Mouse (Mus musculus) bone marrow macrophage, adult 2 months (primary cell): ENCODE measurements at regions not wholly inside any gene's neighbourhood (a gene's known extent, or its start where the extent isn't known, plus 50 kb on each side); places are given as distances from the start of the nearest gene placed in this dataset.

Experiments used
- H3K27ac ChIP-seq: 2 replicates; pipeline ENCODE4 v1.5.1; 2012; ENCODE audit warnings: low read depth, low read length; ENCODE audit not compliant: insufficient read depth
- H3K4me1 ChIP-seq: 2 replicates; pipeline ENCODE4 v1.6.1; 2012; ENCODE audit warnings: low read length; ENCODE audit not compliant: control insufficient read depth, insufficient read depth
- H3K4me3 ChIP-seq: 2 replicates; pipeline ENCODE4 v1.5.1; 2012; ENCODE audit warnings: mild to moderate bottlenecking, low read length, moderate library complexity; ENCODE audit not compliant: insufficient read depth
- CTCF ChIP-seq: IDR thresholded peaks from 2 replicates; pipeline ENCODE4 v1.5.1; 2012; ENCODE audit warnings: low read depth, mild to moderate bottlenecking, low read length, moderate library complexity
- POLR2A ChIP-seq: IDR thresholded peaks from 2 replicates; pipeline ENCODE4 v1.6.1; 2012; ENCODE audit warnings: mild to moderate bottlenecking, low read depth, low read length, borderline replicate concordance

DNA sequence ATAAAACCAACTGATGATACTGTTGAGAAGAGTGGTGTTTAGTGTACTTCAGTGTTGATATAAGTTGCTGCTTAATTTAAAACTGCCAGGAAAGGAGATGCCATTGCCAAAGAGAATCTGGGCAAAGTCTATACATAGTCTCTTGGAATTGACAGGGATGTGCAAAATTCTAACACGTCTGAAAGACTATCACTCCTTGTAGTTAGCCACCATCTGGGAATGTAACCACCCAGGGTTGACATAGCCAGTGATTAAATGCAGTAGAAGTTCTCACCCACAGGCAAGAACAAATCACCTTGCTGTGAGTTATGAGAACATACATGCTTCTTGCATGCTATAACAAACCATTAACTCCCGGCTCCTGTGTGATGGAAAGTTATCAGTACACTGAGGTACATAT lies 180.2 kb upstream of the Sel1l start:
- no peaks in the 10 kb centered on the region for H3K4me1 ChIP-seq
- no peak for TF ChIP-seq CTCF
- TF ChIP-seq POLR2A = no peak

DNA sequence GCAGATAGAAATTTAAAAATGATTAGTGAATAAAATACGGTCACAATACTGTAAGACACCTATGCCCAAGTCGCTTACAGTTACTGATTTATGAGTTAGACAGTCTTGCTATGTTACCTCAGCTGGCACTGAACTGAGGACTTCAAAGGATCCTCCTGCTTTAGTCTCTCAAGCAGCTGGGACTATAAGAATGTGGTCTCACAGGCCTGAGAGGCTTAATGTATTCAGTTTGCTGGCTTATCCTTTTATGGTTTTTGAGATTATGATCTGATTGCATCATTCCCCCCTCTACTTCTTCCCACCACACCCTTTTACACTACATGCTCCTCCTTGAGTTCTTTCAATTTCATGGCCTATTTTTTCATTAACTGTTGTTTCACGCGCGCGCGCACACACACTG lies 179.4 kb upstream of the Sel1l start:
- Histone ChIP-seq H3K4me3 (no peak overlapping the region), H3K4me1 (no peaks in the 10 kb centered on the region), H3K27ac (no peak overlapping the region)
- TF ChIP-seq CTCF (no peak), POLR2A (no peak)

More for the DNA sequence above, 180.2 kb upstream of the Sel1l start:
- no peak overlapping the region for H3K27ac ChIP-seq
- no peak overlapping the region for H3K4me3 ChIP-seq

DNA sequence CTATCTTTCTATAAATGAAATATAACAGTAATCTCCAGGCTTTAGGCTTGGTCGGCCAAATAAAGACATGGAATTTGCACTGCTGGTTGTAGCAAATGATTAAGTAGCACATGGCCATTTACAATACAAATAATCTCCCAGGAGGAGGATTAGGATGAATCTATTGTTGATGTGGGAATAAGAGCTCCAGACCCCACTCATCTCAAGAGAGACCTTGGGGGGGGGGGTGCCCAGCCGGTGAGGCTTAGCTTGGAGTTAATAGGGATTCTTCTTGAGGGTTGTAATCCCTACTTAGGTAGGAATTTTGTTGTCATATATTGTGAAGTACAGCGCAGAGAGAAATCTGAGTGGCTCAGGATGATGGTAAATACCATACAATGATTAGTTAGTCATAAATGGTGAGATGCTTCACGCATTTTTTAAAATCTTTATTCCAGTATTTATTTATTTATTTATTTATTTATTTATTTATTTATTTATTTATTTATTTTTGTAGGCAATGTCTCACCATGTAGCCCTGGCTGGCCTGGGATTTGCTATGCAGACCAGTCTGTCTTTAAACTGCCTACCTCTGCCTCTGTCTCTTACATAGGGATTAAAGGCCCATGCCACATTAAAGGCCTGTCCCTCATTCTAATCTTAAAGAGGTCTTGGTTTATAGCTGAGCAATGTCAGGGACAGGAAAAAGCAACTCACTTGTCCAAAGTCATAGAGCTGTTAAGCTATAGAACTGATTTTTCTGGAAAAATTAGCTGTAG lies 175.7 kb upstream of the Sel1l start:
- Histone ChIP-seq H3K27ac (no peak overlapping the region), H3K4me1 (no peaks in the 10 kb centered on the region), H3K4me3 (no peak overlapping the region)
- TF ChIP-seq POLR2A (no peak), CTCF (no peak)

DNA sequence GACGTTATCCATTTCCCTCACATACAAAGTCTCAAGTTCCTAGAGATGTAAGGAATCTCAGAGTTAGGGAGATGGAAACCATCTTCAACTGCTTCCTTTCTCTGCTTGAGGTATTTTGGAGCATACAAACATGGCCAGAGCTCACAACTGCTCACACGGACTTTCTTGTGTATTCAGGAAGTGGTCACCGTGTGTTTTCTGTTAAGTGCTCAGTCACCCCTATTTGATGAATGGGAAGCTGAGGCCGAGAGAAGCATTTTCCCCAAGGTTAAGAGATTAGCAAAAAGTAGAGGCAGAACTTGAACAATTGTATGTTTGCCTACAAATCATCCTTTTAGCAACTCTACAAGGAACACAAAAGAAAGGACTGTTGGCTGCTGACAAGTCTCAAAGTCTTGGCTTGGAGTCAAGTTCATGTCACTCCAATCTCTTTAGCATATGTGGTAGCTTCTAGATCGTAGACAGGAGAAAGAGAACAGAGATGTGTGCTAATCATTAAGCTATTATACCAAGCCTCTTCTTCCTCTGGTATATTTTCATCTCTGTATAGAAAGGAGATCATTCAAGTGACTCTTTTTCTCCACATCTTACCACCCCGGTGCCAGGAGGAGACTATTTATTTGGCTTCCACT lies 170.8 kb upstream of the Sel1l start:
- no peak overlapping the region for H3K27ac ChIP-seq
- TF ChIP-seq POLR2A (no peak), CTCF (no peak)
- no peak overlapping the region for H3K4me3 ChIP-seq
- no peaks in the 10 kb centered on the region for H3K4me1 ChIP-seq

DNA sequence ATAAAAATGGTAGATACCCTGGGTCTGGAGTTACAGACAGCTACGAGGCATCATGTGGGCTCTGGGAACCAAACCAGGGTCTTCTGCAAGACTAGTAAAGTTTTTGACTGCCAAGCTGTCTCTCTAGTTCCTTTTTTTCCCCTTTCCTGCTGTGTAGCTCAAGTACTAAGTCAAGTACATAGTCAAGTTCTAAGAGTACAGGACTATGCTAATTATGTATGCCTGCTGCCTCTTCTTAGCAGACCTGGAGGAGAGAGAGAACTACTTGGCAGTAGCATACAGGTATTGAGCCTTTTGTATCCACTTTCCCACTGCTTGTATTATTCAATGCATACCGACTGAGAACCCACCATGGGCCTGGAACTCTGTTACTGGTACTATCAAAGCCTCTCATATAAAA lies 166.4 kb upstream of the Sel1l start:
- TF ChIP-seq POLR2A (no peak), CTCF (no peak)

DNA sequence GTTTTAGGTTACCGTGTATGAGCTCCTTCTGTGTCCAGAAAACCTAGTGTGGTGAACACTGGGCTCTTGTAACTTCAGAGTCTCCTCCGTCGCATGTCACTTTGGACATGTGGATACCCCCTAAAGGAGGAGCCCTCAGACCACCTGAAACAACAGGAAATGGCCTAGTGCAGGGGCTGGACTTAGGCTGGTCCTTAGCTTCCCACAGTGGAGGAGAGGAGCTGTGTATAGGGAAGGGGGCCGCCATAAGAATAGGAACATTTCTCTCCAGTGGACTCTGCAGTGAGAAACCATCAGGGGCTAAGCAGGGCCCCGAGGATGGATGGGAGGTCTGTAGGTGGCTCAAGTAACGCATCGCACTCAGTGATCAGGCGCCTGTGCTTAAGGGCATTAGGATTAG lies 165.0 kb upstream of the Sel1l start:
- TF ChIP-seq POLR2A (no peak), CTCF (no peak)

More for the DNA sequence above, 166.4 kb upstream of the Sel1l start:
- Histone ChIP-seq H3K27ac (no peak overlapping the region), H3K4me1 (no peaks in the 10 kb centered on the region), H3K4me3 (no peak overlapping the region)

DNA sequence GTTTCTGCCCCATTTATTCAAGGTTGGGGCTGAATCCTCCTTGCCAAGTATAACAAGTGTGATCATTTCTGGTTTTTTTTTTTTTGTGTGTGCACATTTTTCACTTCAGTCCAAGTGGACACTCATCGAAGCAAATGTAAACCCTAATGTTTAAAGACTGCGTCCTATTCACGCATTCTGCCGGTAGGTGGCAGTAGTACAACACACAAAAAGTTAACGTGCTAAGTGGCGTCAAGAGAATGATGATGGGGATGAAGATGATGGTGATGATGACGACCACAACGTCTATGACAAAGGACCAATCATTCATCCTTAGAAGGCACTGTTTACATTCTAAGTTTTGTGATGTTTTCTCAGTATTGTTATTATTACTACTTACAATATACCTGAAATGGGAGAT lies 164.3 kb upstream of the Sel1l start:
- no peak overlapping the region for H3K27ac ChIP-seq
- no peaks in the 10 kb centered on the region for H3K4me1 ChIP-seq
- no peak overlapping the region for H3K4me3 ChIP-seq
- TF ChIP-seq POLR2A (no peak), CTCF (no peak)

More for the DNA sequence above, 165.0 kb upstream of the Sel1l start:
- Histone ChIP-seq H3K4me3 (no peak overlapping the region), H3K4me1 (no peaks in the 10 kb centered on the region), H3K27ac (no peak overlapping the region)

DNA sequence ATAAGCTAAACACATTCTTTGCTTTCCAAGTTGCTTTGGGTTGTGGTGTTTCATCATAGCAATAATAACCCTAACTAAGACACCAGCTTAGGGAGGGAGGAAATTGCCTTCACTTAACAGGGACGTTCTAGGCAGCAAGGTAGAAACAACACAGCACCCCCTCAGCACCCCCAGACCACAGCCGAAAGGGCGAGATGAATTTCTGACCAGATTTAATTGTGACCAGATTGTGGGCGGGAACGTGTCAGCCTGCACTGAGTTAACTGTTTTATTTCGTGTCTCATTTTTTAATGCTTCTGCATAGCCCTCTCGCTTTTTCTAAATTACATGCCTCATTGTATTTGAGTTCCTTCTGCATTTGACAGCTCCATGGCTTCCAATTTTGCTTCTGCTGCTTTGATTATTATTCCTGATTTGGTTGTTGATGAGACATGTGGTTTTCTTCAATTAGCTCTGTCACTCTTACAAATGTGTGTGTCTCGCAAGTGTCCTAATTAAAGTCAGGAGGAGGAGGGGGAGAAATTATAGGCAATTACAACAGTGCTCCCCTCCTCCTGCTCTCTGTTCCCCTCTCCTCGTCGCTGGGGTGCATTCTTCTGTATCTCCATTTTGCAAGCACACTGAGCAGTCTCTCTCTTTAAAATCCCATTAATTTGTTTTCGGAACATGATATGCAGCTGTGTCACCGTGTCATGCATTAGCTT lies 155.6 kb upstream of the Sel1l start:
- H3K4me1 ChIP-seq = no peaks in the 10 kb centered on the region
- TF ChIP-seq POLR2A (no peak), CTCF (no peak)
- H3K4me3 ChIP-seq = no peak overlapping the region
- H3K27ac ChIP-seq = no peak overlapping the region

DNA sequence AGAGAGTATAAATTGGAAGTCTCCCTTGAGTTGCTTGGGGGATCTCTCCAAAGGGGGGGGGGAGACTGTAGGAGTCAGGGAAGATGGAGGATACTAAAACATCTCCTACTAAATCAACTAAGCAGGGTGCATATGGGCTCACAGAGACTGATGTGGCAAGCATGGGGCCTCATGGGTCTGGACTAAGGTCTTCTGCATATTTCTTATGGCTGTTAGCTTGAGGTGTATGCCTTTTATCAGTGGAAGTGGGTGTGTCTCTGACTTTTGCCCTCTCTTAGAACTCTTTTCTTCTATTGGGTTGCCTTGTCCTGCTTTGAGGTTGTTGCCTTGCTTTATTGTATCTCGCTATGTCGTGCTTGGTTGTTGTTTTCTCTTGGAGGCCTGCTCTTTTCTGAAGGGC lies 150.1 kb upstream of the Sel1l start:
- Histone ChIP-seq H3K27ac (no peak overlapping the region), H3K4me1 (no peaks in the 10 kb centered on the region), H3K4me3 (no peak overlapping the region)
- TF ChIP-seq POLR2A (no peak), CTCF (no peak)

DNA sequence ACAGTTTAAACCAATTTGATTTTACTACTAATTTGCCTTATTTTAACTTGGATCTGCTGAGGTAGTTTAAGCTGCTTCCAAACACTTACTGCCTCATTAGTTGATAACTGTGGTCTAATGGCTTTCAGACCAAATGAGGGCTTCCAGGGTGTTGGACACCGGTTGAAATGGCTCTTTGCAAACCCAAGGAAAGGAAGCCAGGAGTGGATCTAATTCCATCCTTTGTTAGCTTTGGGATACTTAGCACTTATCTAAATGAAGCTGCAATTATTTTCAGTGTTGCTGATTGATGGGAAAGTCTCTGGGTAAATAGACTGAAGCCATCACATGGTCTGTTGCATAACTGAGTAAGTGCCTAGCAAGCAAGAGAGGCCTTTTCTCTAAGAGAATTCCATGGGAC lies 148.4 kb upstream of the Sel1l start:
- TF ChIP-seq POLR2A (no peak), CTCF (no peak)
- Histone ChIP-seq H3K4me1 (no peaks in the 10 kb centered on the region), H3K27ac (no peak overlapping the region), H3K4me3 (no peak overlapping the region)
